Mouse (Mus musculus) liver (tissue): ENCODE measurements around the gene Ube4b.

Source experiments
- DNase-seq: peaks from one replicate; pipeline ENCODE4 v3.0.0-alpha.2; 2020; ENCODE audit warnings: mixed read lengths

Ube4b gene

DNA sequence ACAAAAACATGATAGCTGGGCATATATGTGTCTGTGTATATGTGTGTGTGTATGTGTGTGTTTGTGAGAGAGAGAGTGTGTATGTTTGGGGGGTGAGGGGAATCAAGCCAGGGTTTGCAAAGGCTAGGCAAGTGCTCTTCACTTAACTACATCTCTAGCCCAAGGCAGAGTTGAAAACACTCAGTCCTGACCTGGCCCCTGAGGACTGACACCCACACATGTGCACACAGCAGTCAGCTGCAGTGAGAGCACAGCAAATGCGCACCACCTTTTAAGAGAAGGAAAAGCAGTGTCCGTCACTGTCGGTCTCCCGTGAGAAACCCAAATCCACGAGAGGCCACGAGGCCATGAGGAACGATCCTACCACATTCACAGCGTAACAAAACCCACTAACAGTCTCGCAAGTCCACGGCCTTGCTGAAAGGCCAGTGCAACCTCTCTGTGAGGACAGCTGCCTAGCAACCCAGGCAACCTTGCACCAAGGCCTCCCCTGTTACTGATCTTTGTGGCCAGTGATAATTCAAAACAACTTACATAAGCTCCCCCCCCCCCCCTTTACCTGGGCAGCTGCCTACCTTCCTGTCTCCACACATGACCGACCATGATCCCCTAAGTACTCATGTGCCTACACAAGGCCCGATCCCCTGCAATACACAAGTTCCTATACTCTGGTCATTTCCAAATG, 33.1 kb downstream of the Ube4b start:
- DNase-seq: no peak

DNA sequence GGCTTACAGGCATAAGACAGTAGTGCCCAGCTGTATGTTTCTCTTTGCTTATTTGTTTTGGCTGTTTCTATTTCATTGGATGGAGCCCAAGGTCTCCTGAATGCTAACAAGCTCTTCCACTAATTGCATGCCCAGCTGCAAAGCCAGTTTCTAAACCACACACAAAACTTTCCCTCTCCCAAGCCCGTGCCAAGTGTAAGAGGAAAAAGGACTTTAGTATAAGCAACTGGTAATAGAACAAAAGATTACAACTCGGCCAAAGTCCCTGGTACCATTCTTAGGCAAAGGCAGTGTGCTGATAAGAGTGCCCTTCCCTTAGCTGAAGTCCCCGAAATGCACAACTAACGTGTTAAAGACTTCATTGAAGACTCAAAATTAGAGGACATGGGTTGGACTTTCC, 34.2 kb downstream of the Ube4b start:
- DNase-seq: no peak

DNA sequence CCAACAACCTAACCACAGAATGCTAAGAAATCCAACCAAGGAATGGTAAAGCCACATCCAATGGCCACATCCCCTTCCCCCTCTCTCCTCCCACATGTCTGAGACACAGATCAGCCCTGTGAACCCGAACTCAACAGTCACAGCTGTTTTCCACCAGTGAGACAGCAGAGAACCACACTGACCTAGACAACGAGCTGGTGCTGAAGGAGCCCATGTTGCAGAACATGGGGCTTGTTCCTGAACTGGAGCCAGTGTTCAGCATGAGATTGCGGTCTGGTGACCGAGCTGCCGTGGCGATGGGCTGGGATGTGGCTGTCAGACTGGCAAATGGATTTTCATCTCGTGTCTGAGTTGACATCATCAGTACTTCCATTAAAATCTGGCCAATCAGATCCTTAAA, 45.5 kb downstream of the Ube4b start:
- DNase-seq: no peak

DNA sequence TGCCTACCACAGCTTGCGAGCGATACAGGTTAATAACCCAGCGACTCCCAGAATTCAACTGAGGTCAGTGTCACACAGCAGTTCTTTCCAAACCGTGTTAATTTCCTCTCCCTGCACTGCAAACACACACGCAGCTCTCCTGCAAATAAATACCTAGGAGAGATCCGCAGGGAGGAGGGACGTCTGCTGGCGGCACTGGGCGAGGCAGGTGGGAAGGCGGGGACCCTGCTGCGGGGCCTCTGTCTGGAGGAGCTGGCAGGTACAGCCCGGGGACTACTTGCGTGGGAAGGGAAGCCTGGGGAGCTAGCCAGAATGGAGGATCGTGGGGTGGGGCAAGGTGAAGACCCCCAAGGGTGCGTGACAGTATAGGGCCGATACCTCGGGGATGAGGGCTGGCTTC, 46.7 kb downstream of the Ube4b start:
- no peak for DNase-seq

DNA sequence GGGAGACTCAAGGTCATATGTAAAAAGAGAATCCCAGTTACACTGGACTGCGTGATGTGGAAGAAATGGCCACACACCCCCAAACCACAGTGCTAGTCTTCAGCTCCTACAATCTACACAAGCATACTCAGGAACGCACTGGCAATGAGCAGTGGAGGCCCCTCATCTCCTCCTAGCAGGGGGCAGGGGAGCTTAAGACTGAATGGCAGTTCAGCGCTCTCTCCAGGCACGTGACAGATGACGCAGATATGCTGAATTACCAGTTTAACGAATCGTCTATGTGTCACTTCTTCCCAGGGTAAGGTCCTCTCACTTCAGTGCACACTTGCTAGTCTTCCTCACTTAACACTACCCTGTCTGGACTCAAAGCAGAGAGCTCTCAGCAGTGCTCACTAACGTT, 47.7 kb downstream of the Ube4b start:
- DNase-seq: no peak

DNA sequence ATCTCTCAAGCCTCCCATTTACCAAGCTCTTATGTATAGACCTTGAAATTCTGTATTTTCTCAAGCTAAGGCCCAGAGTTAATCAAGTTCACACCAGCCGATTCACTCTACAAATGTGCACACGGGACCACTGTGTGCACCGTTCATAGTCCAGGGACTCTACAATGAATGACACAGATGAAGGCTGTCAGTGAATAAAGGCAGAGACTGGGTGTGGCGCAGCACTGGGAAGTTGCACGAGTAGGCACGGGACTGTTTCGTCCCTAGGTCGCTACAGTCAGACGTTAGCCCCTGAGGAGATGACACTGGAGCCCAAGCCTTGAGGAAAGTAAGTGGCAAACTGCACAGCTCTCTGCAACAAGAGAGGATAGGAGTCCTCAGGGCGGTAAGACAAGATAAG, 50.5 kb downstream of the Ube4b start:
- DNase-seq: no peak

DNA sequence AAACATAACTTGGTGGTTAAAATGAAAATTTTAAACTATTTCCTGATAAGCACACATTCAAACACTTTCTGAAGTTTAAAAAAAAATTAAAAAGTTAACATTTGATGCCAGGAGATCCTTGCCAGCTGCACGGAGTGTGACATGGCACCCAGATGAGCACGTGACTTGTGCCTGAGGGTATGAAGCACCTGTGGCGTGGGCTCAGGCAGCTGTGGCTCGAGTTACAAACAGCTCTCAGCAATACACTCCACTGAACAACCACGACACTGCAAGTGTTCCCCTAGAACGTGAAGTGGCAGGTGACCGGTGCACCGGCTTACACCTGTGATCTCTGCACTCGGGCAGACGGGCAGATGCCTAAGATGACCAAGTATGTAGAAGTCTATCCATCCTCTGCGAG, 51.9 kb downstream of the Ube4b start:
- no peak for DNase-seq

DNA sequence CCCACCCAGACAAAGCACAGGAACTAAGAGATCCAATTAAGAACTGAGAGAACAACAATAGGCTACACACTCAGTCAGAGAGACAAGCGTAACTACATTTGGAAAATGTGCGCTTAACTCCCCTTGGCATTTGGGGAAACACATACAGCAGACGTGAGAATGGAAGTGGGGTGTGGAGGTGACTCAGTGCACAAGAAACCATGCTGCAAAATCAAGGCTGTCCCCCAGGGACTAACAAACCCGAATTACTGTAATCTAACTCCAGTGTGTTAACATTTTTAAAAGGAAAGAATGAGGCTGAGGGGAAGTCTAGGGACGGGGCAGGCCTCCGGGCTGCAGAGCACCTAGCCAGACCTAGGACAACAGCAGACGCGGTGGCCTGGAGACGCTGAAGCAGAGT, 52.6 kb downstream of the Ube4b start:
- DNase-seq: no peak

DNA sequence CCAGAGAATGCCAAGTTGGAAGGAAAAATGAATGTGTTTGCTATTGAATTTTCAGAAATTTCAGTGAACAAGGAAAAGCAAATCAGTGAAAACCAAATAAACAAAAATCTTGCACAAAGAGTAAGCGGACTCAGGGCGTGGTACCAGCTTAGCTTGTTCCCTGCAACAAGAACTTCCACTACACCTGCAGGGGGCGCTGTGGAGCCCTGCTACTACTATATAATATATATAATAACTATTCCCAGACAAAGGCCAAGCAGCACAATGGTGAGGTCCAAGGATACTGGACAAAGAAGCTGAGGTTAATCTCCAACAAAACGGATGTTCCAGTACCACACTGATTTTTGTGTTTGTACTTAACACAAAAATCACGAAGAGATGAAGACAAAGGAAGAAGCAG, 53.1 kb downstream of the Ube4b start:
- peak; percentile 70 for DNase-seq

DNA sequence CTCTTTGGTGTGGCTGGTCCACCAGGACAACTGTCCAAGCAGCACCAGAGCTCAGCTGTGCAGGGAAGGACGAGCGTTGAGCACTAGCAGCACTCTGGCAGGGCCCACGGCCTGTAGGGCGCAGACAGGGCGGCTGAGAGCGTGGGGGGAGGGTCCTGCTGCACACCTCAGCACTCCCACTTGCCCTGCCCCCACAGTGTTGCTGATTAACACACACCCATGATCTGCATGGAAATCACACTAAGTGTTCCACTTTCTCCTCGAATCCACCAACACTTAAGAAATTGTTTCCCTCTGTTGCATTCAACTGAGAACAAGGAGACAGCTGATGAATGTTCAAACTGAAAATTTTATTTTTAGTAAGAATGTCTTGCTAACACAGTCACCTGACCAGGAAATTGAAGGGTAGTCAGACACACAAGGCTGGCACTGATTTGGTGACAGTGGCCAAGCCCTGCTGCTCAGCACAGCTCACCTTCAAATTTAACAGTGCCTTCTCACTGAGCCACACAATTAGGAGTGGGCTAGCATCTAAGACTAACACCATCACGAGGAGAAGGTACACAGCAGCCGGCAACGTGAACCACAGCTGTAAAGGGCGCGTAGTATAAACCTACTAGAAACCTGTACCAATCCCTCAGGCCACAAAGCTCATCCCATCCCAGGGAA, 60.7 kb downstream of the Ube4b start:
- DNase-seq: no peak

DNA sequence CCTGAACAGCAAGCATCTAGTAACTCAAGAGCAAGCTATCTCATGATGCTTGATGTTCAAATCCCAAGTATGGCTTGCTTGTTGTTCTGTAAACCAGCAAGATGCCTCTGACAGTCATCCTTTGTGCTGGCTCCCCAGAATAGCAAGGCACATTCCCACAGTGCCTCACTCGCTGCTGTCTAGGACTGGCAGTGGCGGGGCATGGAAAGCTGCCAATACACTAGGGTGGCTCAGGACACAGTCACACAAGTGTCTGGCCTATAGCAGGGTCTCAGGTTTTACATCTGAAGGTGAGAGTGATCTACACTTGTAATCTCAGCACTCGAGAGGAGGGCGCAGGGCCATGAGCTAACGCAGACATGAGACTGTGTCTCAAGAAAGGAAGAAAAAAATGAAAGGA, 61.7 kb downstream of the Ube4b start:
- DNase-seq: no peak

DNA sequence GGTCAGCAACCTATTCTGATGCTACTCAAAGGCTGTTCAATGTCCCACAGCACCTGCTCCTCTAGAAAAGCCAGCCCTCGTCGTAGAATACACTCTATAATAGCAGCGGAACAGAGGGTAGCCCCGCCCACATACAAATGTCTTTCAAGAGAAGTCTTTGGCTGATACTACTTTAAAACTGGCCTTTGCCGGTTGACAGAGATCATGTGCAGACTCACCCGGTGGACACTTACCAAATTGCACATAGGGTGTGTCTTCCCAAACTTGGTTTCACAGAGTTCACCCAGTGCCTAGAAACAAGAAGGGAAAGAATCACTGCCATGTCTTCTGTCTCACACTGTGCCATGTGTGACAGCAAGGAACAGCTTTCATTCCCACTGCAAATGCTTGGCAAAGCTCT, 65.5 kb downstream of the Ube4b start:
- DNase-seq: no peak

DNA sequence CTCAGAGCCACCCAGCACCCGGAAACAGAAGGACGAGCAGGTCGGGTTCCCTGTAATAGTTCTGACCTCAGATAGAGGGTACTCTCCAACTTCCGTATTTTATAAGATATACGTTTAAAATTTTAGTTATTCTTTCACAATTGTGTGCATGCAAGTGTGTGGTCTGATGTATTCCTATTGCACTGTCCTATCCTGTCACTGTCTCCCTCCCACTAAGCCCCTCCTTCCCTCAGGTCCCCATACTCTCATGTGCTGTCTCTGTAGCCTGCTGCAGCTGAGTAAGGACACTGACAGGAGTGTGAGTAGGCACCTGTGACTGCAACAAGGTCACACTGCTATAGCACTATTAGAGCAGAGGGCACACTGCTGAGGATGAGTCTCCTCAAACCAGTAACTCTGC, 65.9 kb downstream of the Ube4b start:
- DNase-seq: no peak

DNA sequence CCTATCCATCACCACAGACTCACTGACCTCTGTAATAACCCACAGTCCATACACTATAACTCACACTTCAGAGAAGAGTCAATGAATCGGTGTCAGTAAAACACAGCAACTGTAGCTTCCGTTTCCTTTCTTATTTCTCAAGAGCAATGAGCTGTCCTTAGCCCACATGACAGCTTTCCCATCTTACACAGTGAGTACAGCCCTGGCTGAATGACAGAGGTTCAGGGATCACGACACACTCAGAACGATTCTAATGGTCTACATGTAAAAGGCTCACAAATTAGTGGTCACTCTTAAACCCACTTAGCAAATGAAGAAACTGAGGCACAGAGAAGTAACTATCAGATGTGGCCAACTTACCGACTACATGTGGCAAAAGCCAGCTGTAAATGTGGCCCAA, 68.6 kb downstream of the Ube4b start:
- DNase-seq: no peak

DNA sequence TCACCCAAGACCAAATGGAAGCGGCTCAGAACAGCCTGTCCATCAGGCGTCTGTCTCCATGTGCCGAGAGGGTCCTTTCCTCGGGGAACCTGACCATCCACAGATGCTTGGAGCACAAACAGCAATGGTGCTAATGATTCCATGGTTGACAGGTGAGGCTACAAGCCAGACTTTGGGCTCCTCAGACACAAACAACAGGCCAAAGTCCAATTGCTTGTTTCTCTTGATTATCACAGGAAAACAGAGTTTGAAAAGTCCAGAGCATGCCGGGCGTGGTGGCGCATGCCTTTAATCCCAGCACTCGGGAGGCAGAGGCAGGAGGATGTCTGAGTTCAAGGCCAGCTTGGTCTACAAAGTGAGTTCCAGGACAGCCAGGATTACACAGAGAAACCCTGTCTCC, 71.9 kb downstream of the Ube4b start:
- no peak for DNase-seq

DNA sequence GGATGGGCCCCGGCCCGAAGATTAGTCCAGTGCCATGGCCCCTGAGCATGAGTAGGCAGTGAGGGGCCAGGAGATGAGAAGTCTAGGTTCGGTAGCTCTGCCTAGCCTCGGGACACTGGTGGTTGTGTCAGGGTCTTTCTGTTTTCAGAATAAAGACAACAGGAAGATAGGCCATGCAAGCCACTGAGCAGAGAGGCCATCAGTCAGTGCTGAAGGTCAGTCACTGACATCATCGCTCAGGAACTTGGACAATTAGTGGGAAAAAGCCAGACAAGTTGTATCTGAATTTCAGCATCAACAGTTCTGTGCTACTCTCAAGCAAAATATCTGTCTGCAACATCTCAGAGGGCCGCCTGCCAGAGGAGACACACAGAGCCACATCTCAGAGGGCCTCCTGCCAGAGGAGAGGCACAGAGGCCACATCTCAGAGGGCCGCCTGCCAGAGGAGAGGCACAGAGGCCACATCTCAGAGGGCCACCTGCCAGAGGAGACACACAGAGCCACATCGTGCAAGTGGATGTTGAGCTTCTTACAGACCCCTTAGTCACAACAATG, 74.9 kb downstream of the Ube4b start:
- DNase-seq: no peak

DNA sequence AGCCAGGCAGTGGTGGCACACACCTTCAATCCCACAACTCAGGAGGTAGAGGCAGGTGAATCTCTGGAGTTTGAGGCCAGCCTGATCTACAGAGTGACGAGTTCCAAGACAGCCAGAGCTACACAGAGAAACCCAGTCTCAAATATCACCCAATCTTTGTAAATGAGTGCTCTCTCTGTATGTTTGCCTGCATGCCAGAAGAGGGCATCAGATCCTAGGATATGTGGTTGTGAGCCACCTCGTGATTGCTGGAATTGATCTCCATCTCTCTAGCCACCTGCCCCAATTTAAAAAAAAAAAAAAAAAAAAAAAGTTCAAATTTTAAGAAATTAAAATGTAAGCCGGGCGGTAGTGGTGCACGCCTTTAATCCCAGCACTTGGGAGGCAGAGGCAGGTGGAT, 77.6 kb downstream of the Ube4b start:
- DNase-seq: no peak

DNA sequence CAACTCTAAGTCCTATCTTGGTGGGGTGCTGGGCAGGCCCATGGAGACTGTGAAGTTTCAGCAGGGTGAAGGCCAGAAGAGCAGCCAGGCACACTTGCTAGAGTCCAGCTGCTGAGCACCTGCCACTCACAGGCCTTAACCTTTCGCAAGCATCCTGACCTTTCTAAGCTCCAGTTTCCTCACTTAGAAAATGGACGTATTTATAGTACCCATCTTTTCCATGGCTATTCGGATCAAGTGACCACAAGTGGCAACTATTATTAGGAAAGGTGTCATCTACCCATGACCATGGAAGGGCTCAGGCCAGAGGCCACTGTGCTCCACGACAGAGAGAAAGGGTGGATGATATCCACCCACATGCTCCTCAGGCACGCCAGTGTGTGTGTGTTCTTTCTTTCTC, 80.7 kb downstream of the Ube4b start:
- DNase-seq: no peak

DNA sequence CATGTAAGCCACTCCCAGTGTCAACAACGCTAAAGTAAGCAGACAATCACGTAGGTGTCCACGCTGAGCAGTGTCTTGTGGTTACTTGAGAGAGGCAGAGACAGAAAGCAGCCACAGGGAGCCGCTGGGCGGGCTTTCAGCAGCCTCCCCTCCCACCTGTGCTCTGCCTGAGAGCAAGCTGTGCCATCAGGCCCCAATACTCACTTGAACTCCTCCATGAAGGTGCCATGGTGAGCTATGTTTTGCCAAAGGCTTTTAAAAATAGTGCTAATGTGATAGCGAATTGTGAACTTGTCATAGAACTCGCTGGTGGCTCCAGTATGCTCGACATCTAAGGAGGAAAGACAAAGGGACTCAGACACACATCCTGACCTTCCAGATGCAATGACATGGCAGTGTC, 82.2 kb downstream of the Ube4b start:
- no peak for DNase-seq

DNA sequence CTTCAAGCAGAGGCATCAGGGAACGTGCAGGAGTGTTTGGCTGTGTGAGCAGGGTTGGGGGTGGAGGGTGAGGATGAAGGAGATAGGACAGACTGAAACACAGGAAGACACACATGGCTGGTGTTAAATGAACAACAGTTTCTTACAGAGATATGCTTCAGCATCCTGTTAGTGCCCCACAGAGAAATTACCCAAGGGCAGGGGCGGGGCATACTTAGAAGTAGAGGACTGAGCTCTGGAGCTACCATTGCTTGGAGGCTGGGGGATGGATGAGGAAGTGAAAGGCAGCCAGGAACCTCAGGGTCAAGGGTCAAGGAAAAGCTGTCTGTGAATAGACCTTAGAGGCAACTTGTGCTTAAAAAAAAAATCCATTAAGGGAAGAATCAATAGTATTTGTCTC, 85.9 kb downstream of the Ube4b start:
- DNase-seq: peak; percentile 33

DNA sequence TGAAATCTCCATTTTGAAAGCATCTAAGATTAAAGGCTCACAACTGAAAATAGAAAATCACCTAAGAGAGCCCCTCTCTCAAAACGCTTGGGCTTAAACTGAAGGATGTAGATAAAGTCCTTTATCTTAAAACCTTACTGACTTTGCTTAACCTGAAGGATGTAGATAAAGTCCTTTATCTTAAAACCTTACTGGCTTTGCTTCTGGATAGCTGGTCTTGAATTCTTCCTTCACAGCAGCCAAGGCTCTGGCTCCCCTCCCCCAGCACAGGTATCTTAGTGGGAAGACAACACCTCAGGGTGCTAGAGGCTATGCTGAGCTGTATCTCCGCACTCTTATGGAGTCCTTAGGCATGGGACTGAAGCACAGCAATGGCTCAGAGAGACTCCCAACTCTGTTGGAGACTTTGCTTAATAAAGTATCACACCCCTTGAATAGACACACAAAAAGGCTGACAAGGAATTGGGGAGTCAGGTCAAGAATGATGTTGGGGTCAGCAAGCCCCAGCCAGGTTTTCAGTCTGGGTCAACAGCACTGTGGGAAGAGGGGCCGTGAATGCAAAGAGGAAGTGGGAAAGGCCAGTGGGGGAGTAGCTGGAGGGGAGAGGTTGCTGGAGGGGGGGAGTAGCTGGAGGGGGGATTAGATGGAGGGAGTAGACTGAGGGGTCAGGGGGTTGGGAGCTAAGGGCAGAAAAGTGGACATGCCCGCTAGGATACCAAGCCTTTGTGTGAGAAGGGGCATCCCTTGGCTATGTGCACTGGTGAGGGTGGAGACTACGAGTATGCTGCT, 86.9 kb downstream of the Ube4b start:
- peak; percentile 57 for DNase-seq

DNA sequence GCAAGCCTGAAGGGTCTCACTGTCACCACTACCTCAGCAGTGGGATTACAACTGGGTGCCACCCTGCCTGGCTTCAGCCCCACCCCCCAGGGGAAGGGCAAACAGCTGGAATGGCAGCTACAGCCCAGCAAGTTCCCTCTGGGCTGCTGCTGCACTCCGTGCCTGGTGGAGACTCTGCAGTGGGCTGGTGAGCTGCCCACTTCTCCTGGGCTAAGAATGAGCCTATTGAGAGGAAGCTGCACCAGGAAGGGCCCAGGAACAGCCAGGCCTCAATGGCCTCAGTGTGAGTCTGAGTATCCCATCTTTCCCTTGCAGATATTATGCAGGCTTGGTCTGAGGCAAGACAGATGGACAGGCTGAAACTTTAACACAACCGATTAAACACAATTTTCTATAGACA, 88.4 kb downstream of the Ube4b start:
- DNase-seq: no peak

DNA sequence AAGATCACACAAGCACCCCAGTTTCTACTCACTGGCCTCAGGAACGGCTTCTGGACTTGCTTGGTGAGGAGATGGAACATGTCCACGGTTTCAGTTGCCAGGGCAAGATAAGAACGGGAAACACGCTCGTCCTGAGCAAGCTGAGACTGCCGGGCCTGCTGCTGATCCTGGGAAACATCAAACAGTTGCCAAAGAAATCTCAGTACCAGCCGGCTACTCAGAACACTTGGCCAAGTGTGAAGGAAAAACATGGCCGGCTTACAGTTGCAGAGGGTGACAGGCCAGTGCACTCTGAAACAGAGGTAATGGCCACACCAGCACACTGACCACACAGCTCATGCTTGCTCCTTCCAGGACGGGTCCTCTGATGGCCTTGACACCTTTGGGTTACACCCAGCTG, 89.2 kb downstream of the Ube4b start:
- DNase-seq: no peak

DNA sequence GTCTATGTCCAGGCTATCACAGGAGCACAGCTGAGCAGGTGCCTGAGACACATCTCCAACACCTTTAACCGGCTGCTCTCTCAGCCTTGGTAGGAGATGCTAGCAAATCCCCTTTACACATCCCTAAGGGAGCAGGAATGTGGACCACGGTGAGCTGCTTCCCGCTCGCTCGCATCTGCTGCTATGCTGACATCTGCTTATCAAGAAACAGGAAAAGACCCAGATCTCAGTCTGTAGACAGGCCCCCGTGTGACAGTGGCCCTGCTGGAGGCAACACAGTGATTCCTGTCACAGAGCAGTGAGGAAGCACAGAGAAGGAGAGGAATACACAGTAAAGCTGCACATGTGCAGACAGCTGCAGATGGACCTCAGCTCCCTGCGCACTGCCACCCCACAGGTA, 90.2 kb downstream of the Ube4b start:
- no peak for DNase-seq
